Mouse (Mus musculus) spleen, adult 2 months (tissue): ENCODE data around the gene Kyat3.

ENCODE experiments used
- CTCF ChIP-seq: fragments of 200-500 bp; IDR thresholded peaks from 2 replicates; pipeline ENCODE4 v1.5.1; 2011; ENCODE audit warnings: mild to moderate bottlenecking, inconsistent platforms; ENCODE audit not compliant: insufficient read depth, insufficient read length, insufficient replicate concordance; ENCODE audit errors: extremely low read depth
- POLR2A ChIP-seq: fragments of 200-500 bp; IDR thresholded peaks from 2 replicates; pipeline ENCODE4 v1.6.1; 2011; ENCODE audit warnings: low read depth, low read length, inconsistent platforms

DNA sequence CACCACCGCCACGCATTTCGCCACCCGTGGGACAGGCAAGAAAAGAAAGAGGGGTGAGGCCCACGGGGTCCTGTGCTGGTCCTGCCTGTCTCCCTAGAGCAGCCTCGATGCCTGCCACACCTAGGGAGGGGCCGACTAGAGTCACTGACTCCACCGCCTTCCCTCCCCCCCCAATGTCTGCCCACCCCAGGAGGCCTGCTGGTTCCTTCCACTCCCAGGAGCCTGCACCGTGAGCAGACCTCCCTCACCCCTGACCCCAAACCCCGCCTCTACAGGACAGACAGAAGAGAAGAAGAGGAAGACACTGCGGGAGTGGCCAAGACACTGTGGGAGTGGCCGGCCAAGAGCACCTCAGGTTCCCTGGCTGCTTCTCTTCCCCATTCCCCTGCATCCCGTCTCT is 12.5 kb upstream of the Kyat3 start:
- TF ChIP-seq CTCF (no peak), POLR2A (no peak)
